Mouse (Mus musculus) stomach, embryonic 15.5 days (tissue): ENCODE measurements around the gene Cacna1a. TPM values are rescaled to one million over a fixed set of nuclear protein-coding genes. Genes with fewer than 3 reads are reported as not detected.

Experiments used
- ATAC-seq: fragments of 200-750 bp; cut with Nextera tagmentation; 2 replicates; pipeline ENCODE4 v1.8.0; 2017; ENCODE audit warnings: low read depth, moderate number of reproducible peaks, moderate TSS enrichment; ENCODE audit not compliant: insufficient read depth, low FRiP score
- H3K27ac ChIP-seq: fragments of 300-500 bp; sonication (generic); 2 replicates; pipeline ENCODE4 v1.5.1; 2015; ENCODE audit warnings: mild to moderate bottlenecking, inconsistent platforms
- H3K27me3 ChIP-seq: fragments of 300-500 bp; sonication (generic); replicated peaks from 2 replicates; pipeline ENCODE4 v1.6.1; 2015; ENCODE audit warnings: inconsistent platforms
- H3K36me3 ChIP-seq: fragments of 300-500 bp; sonication (generic); 2 replicates; pipeline ENCODE4 v1.6.1; 2015; ENCODE audit warnings: inconsistent platforms
- H3K4me1 ChIP-seq: fragments of 300-500 bp; sonication (generic); 2 replicates; pipeline ENCODE4 v1.6.1; 2015; ENCODE audit warnings: inconsistent platforms
- H3K4me2 ChIP-seq: fragments of 300-500 bp; sonication (generic); 2 replicates; pipeline ENCODE4 v1.6.1; 2015; ENCODE audit warnings: mild to moderate bottlenecking, inconsistent platforms
- H3K4me3 ChIP-seq: fragments of 300-500 bp; sonication (generic); replicated peaks from 2 replicates; pipeline ENCODE4 v1.5.1; 2015; ENCODE audit warnings: inconsistent platforms
- H3K9ac ChIP-seq: fragments of 300-500 bp; sonication (generic); 2 replicates; pipeline ENCODE4 v1.6.1; 2015; ENCODE audit warnings: inconsistent platforms
- H3K9me3 ChIP-seq: fragments of 300-500 bp; sonication (generic); 2 replicates; pipeline ENCODE4 v1.6.1; 2016; ENCODE audit warnings: inconsistent platforms
- WGBS: fragments of 180-500 bp; shearing (Covaris S2); methylation state at CpG from one replicate; pipeline ENCODE4 v1.1.7; 2015; 5-methylcytosine and 5-hydroxymethylcytosine counted together
- polyA plus RNA-seq: library from polyadenylated mRNA; unstranded; fragments of >200 nt; fragmentation: Nextera tagmentation; extraction: Ambion mirVana; gene quantifications from 2 replicates; pipeline ENCODE4 v1.2.1, GENCODE M21; 2015

Gene Cacna1a
- polyA plus RNA-seq, 1 experiment from 2014 or later = 4.1 TPM

DNA sequence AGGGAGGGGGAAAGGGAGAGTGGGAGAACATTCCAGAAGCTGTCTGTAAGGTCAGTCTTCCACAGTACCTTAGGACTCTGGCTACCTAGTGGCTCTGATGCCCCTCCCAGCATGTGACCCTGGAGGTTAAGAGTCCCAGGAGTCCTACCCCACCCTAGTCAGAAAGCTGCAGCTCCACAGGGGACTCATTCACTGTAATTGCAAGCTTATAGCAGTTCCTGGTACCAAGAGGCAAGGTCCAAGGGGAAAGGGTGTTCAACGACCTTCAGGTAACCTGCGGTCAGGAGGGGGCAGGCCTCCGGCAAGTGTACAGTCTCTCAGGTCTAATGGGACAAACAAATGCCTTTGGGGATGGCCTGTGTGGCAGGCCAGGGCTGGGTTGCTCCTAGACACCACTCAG, 262.0 kb downstream of the Cacna1a start:
- 0 out of 2 replicates have a peak overlapping the region, but pooled peaks have one; percentile 12 for H3K27ac ChIP-seq
- no peaks in the 10 kb centered on the region for H3K27me3 ChIP-seq
- H3K9me3 ChIP-seq = no peaks in the 10 kb centered on the region
- WGBS = 50% methylated on average over 3 of the region's 3 CpGs
- no peak overlapping the region for H3K9ac ChIP-seq
- H3K4me3 ChIP-seq = no peak overlapping the region
- H3K4me1 ChIP-seq = peaks cover 10% of the 10 kb centered on the region
- no peaks in the 10 kb centered on the region for H3K36me3 ChIP-seq
- H3K4me2 ChIP-seq = no peak overlapping the region
- ATAC-seq = no peak

DNA sequence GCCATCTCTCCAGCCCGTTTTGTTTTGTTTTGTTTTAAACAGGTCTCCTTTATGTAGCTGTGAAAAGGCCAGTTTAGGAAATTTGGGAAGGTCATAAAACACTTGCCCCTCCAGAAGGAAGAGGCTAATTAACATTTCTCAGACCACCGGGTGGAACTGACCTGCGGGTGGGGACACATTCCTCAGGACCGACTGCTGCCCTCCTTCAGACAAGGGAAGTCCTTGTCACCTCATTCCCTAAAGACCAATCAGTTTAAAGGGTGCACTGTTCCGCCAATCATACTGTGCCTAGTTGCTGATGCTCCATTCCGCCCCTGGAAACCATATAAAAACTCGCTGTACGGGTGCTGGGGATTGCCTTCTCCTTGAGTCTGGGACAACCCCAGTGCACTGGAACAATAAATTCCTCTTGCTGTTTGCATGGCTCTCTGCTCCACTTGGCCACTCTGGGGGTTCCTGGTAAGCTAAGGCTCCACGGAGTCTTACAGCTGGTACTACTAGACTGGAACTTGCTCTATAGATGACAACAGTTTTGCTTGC, 264.9 kb downstream of the Cacna1a start:
- Histone ChIP-seq H3K36me3 (no peaks in the 10 kb centered on the region), H3K4me2 (no peak overlapping the region), H3K27ac (no peak overlapping the region), H3K4me3 (no peak overlapping the region), H3K9me3 (no peaks in the 10 kb centered on the region), H3K9ac (no peak overlapping the region), H3K27me3 (no peaks in the 10 kb centered on the region), H3K4me1 (peaks cover 25% of the 10 kb centered on the region)
- WGBS = 56% methylated on average over 9 of the region's 9 CpGs
- ATAC-seq = no peak

- WGBS = 43% methylated on average over 4 of the region's 4 CpGs
- no peak overlapping the region for H3K9ac ChIP-seq
- ATAC-seq = no peak
- H3K9me3 ChIP-seq = no peaks in the 10 kb centered on the region
- H3K4me2 ChIP-seq = no peak overlapping the region
- no peak overlapping the region for H3K4me3 ChIP-seq
- H3K4me1 ChIP-seq = peaks cover 32% of the 10 kb centered on the region
- no peaks in the 10 kb centered on the region for H3K27me3 ChIP-seq
- peak overlapping the region; percentile 96 for H3K27ac ChIP-seq
- H3K36me3 ChIP-seq = no peaks in the 10 kb centered on the region
These were observed 266.4 kb downstream of the Cacna1a start for GRCm38 (mm10) chr8:84654597-84654996.

DNA sequence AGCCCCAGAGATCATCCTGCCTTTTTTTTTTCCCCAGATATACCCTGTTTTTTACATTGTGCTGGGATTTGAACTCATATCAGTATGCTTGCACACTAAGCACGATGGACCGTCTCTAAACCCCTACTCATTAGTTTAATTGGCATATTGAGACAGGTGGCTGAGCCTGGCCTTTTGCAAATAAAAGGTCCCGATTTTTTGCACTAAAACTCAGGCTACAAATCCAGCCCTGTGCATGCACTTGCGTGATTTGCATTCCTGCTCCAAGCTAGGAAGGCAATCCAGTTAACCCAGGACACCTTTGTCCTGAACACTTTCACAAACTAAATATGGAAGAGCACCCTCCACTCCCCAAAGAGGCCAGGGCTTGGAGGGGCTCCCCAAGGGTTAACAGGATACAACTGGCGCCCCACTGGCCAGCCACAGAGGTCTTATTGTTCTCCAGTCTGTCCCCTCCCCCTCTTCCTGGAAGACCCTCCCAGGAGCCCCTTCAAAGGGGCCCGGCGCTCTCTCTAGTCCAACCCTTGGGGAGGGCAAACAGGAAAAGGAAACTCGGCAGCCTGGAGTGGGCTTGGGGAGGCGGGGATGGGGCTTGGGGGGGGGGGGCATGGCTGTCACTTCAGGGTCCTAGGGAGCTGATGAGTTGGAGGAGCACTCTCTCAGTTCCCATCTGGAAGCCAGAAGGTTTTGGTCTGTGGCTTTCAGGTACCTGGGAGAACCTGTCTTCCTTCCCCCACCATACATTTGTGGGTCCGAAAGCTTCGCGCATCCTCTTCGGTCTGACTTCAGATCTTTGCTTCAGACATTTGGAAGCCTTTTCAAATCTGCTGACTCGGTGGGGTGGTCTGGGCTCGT, 267.3 kb downstream of the Cacna1a start:
- H3K36me3 ChIP-seq = no peaks in the 10 kb centered on the region
- ATAC-seq = peak; percentile 52
- H3K4me2 ChIP-seq = peak overlapping the region; percentile 81
- peak overlapping the region; percentile 96 for H3K27ac ChIP-seq
- no peaks in the 10 kb centered on the region for H3K27me3 ChIP-seq
- peak overlapping the region; percentile 45 for H3K4me3 ChIP-seq
- no peaks in the 10 kb centered on the region for H3K9me3 ChIP-seq
- peak overlapping the region; percentile 11 for H3K9ac ChIP-seq
- peaks cover 39% of the 10 kb centered on the region for H3K4me1 ChIP-seq
- WGBS = 3% methylated on average over 15 of the region's 15 CpGs

GRCm38 (mm10) chr8:84656191-84656525, 267.9 kb downstream of the Cacna1a start:
- Histone ChIP-seq H3K36me3 (no peaks in the 10 kb centered on the region), H3K4me3 (peak overlapping the region; percentile 45), H3K27ac (peak overlapping the region; percentile 96), H3K27me3 (no peaks in the 10 kb centered on the region), H3K9me3 (no peaks in the 10 kb centered on the region), H3K4me2 (peak overlapping the region; percentile 81), H3K4me1 (peaks cover 39% of the 10 kb centered on the region), H3K9ac (peak overlapping the region; percentile 11)
- no peak for ATAC-seq
- under 1% methylated on average over 10 of the region's 10 CpGs for WGBS

GRCm38 (mm10) chr8:84656641-84657126, 268.4 kb downstream of the Cacna1a start:
- ATAC-seq = peak; percentile 81
- Histone ChIP-seq H3K4me1 (peaks cover 39% of the 10 kb centered on the region), H3K9me3 (no peaks in the 10 kb centered on the region), H3K4me3 (peak overlapping the region; percentile 45), H3K36me3 (no peaks in the 10 kb centered on the region), H3K27ac (peak overlapping the region; percentile 96), H3K9ac (peak overlapping the region; percentile 45; the same call in 1 of the 2 replicates), H3K27me3 (no peaks in the 10 kb centered on the region), H3K4me2 (peak overlapping the region; percentile 81)
- under 1% methylated on average over 23 of the region's 23 CpGs for WGBS

DNA sequence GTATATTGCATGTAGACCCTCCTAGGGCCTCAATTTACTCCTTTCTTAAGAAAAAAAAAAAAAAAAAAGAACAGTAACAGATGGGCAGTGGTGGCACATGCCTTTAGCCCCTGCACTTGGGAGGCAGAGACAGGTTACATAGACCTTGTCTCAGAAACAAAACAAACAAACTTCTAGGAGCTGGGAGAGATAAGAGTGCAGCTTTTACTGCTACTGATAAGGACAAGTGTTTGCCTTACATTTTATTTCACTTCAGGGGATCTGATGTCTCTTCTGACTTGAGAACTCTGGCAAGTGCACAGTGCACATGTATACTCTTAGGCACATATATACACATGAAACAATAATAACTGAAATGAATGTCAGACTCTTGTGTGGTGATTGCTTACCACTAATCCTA, 269.0 kb downstream of the Cacna1a start:
- Histone ChIP-seq H3K4me1 (peaks cover 39% of the 10 kb centered on the region), H3K27ac (peak overlapping the region; percentile 96), H3K9me3 (no peaks in the 10 kb centered on the region), H3K4me3 (peak overlapping the region; percentile 45), H3K9ac (no peak overlapping the region), H3K36me3 (no peaks in the 10 kb centered on the region), H3K4me2 (peak overlapping the region; percentile 81), H3K27me3 (no peaks in the 10 kb centered on the region)
- ATAC-seq = no peak

- H3K27me3 ChIP-seq = no peaks in the 10 kb centered on the region
- H3K4me1 ChIP-seq = peaks cover 39% of the 10 kb centered on the region
- no peak for ATAC-seq
- H3K4me2 ChIP-seq = peak overlapping the region; percentile 81; the same call in 1 of the 2 replicates
- no peak overlapping the region for H3K4me3 ChIP-seq
- H3K9me3 ChIP-seq = no peaks in the 10 kb centered on the region
- WGBS = 41% methylated on average over 4 of the region's 4 CpGs
- no peak overlapping the region for H3K9ac ChIP-seq
- H3K27ac ChIP-seq = peak overlapping the region; percentile 96
- H3K36me3 ChIP-seq = no peaks in the 10 kb centered on the region
These were observed 269.4 kb downstream of the Cacna1a start for GRCm38 (mm10) chr8:84657680-84658079.

DNA sequence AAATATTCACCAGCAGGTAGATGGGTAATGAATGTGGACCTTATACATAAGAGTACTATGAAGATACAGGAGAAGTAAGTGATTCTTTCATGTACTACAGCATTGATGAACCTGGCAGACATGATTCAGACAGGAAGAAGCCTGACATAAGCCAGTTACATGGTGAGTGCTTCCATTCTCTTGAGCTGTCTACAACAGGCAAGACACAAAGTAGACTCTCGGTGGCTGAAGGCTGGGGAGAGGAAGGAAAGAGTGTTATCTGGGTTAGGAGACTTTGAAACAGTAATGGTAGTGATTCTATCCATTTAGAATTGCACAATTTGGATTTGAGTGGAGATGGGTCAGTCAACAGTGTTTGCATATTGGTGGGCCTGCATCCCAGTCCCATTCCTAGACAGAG, 270.7 kb downstream of the Cacna1a start:
- no peak overlapping the region for H3K4me3 ChIP-seq
- H3K4me1 ChIP-seq = peaks cover 44% of the 10 kb centered on the region
- ATAC-seq = no peak
- 48% methylated on average over 1 of the region's 1 CpGs for WGBS
- H3K4me2 ChIP-seq = no peak overlapping the region; the same call in 1 of the 2 replicates
- no peaks in the 10 kb centered on the region for H3K9me3 ChIP-seq
- H3K9ac ChIP-seq = no peak overlapping the region
- H3K36me3 ChIP-seq = no peaks in the 10 kb centered on the region
- peak overlapping the region; percentile 99 for H3K27ac ChIP-seq
- H3K27me3 ChIP-seq = no peaks in the 10 kb centered on the region

GRCm38 (mm10) chr8:84659936-84660818, 271.9 kb downstream of the Cacna1a start:
- Histone ChIP-seq H3K4me1 (peaks cover 42% of the 10 kb centered on the region), H3K9me3 (no peaks in the 10 kb centered on the region), H3K4me2 (peak overlapping the region; percentile 78), H3K36me3 (no peaks in the 10 kb centered on the region), H3K27ac (peak overlapping the region; percentile 99), H3K9ac (peak overlapping the region; percentile 82; the same call in 1 of the 2 replicates), H3K4me3 (peak overlapping the region; percentile 89), H3K27me3 (no peaks in the 10 kb centered on the region)
- ATAC-seq = no peak
- 2% methylated on average over 33 of the region's 33 CpGs for WGBS

GRCm38 (mm10) chr8:84660819-84661457, 272.7 kb downstream of the Cacna1a start:
- peak overlapping the region; percentile 78 for H3K4me2 ChIP-seq
- peak overlapping the region; percentile 82; the same call in 1 of the 2 replicates for H3K9ac ChIP-seq
- peak overlapping the region; percentile 99 for H3K27ac ChIP-seq
- H3K4me3 ChIP-seq = peak overlapping the region; percentile 89
- H3K9me3 ChIP-seq = no peaks in the 10 kb centered on the region
- ATAC-seq = no peak
- WGBS = 1% methylated on average over 20 of the region's 20 CpGs
- H3K36me3 ChIP-seq = no peaks in the 10 kb centered on the region
- peaks cover 34% of the 10 kb centered on the region for H3K4me1 ChIP-seq
- H3K27me3 ChIP-seq = no peaks in the 10 kb centered on the region
